Mouse (Mus musculus) heart, adult 11 months (tissue): ENCODE results near the gene Olfr456.

ENCODE experiments used
- DNase-seq: peaks from one replicate; pipeline ENCODE4 v3.0.0; 2022

Olfr456 gene

DNA sequence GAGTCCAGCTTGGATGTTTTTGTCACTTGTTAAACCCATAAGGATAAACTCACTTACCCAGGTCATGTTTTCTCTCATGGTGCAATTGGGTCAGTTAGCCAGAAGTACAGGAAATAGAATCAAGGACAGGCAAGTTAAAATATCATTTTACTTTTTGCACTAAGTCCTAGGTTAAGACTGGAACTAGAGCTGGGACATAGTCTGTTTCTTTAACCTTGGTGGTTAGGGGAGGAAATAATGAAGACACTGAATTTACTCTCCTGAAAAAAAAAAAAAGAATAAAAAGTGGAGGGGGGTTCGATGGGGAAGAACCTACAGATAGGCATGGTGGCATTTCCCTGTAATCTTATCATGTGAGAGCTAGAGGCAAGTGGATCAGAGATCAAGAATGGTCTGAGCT, at the start of gene Olfr456:
Olfr456 (minus strand) TSS at position 101 of the 400 bp plus-strand sequence.
- no peak for DNase-seq

DNA sequence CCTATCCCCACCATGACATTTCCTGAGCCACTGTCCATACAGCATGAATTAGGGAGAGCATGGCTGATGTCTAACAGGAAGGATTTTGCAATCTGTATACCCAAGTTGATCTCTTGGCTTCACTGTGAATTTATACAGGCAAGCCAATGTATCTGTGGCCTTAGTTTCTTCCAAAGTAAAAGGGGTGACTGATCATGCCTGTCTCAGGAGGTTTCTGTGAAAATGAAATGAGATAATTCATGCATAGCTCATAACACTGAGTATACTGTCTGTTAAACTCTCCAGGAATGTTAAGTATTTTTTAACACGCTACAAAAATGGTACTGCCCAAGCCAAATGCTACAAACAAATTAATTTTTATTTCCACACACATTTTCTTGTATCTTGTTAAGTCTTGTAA, 26.4 kb upstream of the Olfr456 start:
- no peak for DNase-seq

DNA sequence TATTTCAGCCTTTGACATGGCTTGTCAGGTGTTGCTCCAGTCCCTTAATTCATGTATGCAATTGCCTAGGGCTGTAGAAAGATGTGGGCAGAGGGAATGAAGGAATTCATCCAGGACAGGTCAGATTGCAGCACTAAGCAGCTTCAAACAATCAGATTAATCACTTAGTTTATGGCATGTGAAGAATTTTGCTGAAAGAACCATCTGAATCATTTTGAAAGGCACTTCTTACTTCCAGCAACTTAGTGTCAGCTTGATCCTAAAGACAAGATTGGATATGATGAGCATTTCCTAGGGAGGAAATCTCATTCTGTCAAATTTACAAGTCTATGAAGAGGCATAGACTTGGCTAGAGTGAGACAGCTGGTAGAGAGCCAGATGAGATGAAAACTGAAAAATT, 22.3 kb upstream of the Olfr456 start:
- DNase-seq: no peak

DNA sequence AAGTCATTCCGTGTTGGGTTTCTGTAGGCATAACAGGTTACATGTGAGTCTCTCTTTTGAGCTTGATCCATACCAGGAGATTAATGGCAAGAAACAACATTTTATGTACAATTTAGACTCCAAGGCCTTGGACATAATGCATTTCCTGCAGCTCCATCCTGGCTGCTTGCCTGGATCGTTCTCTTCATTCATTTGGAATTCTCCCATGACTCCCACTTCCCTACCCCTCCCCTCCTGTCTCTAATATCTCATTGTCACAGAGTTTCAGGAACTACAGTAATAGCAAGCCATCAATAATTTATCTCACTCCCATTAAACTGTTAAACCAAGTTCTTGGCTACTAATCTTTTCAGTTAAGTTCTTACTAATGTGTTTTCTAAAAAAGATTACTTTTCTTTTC, 16.5 kb upstream of the Olfr456 start:
- DNase-seq: no peak

DNA sequence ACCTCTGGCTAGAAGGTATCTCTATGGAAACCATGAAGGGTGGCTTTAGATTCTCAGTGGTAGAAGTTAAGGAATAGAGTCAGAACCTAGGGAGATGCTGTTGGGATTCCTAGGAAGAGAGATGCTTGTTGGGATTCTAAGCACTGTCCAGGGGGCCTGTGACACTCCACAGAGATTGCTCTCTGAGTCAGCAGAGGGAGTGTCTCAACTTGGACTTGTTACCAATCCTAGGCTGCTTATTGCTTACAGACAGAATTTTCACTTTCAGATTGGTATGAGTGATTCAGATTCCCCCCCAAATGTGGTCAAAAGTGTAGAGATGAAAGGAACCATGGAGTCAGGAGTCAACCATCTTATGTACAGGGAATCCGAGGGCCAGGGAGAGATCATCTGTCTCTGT, 2.7 kb upstream of the Olfr456 start:
- DNase-seq: no peak

DNA sequence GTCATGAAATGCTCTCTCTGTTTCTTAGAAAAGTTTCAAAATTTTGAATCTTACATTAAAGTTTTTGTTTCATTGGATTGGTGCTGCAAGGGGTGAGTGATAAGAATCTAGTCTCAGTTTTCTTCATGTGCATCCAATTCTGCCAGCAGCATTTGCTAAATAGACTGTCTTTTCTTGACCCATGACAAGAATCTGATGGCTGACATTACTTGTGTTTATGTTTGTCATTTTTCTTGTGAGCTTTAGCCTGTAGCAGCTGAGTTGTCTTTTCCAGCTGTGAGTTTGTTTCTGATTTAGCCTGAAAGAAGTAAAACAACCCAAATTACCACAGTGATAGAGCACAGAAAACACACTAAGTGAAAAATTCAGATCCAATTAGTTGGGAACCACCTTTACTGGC, 2.4 kb downstream of the Olfr456 start:
- DNase-seq: no peak

DNA sequence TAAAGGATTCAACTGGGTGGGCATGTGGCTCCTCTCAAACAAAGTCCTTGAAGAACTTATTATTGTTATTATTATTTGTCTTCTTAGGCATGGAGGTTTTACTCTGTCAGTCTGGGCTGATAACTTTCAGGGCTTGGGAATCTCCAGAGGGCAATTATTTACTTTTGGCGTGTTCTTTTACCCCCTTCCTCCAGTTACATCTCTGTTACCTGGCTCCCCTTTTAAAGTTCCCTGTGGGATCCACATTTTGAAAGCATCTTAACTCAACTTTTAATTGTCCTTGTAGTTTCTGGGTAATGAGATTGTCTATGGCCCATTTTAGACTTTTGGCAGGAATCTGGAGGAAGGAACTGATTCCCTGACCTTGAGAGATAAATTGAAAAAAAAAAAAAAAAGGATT, 10.8 kb downstream of the Olfr456 start, which contains the start of gene Olfr457:
Olfr457 (minus strand) TSS at position 101 of the 400 bp plus-strand sequence.
- no peak for DNase-seq

DNA sequence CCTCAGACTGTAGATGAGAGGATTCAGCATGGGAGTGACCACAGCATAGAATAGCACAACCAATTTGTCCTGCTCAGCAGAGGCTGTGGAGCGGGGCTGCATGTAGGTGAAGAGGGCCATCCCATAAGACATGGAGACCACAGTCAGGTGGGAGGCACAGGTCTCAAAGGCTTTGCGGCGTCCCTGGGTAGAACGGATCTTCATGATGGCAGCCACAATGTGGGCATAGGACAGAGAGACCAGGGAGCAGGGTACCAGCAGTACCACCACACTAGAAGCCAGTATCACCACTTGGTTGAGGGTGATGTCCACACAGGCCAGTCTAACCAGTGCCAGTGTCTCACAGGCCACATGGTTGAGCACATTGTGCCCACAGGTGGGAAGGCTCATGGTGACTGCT, 15.7 kb downstream of the Olfr456 start:
- peak; percentile 87 for DNase-seq

DNA sequence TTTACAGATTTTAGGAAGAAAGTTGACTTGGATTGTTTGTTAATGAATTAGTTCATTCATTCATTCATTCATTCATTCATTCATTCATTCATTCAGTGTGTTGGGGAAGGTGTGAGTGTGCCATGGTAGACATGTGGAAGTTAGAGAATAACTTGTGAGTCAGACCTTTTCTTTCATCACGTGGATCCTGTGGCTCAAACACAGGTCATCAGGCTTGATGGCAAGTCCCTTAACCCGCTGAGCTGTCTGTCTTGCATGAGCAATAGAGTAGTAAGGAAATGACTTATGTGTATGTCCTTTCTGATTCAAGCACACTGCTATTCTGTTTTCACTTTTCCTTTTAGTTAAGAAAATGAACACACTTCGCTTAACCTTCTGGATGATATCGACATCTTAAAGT, 16.5 kb downstream of the Olfr456 start:
- no peak for DNase-seq

DNA sequence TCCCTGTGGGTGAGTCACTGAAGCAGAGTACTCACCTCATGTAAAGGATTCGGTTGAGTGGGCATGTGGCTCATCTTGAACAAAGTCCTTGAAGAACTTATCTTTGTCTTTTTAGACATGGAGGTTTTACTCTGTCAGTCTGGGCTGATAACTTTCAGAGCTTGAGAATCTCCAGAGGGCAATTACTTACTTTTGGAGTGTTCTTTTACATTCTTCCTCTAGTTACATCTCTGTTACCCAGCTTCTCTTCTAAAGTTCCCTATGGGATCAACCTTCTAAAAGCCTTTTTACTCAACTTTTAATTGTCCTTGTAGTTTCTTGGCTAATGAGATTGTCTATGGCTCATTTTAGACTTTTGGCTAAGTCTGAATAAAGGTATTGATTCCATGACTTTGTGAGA, 21.9 kb downstream of the Olfr456 start, which contains the start of gene Olfr458:
Olfr458 (minus strand) TSS at position 101 of the 400 bp plus-strand sequence.
- DNase-seq: no peak

DNA sequence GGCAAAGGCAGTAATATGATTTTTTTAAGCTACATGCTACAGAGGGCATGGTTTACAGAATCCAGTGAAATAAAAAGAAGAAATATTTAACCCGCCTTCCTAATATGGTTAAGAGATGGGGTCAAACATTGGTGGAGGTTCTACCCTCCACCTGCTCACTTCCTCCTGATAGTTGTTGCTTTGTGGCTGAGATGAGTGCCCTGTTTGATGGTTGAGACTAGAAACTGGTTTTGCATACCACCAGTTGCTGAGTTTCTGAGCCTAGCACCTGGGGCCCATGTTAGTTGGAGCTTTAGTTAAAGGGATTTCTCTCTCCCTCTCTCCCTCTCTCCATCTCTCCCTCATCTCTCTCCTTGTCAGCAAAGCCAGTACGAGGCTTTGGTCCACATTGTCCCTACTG, 39.6 kb downstream of the Olfr456 start:
- DNase-seq: no peak

DNA sequence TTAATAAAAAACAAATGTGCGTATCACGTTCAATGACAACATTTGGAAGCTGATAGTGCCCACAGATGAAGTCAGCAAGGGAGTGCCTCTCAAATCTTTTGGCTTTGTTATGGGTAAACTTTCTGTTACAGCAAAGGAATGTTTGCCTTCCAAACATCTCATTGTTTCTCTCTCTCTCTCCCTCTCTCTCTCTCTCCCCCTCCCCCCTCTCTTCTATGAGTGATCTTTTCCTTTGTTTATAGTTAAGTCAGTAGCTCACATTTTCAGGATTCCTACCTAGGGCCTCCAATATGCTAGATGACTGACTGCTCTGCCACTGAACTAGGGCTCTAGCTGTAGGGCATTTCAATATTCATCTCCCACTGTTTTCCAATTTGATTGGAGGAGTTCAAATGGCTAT, 42.5 kb downstream of the Olfr456 start:
- no peak for DNase-seq

DNA sequence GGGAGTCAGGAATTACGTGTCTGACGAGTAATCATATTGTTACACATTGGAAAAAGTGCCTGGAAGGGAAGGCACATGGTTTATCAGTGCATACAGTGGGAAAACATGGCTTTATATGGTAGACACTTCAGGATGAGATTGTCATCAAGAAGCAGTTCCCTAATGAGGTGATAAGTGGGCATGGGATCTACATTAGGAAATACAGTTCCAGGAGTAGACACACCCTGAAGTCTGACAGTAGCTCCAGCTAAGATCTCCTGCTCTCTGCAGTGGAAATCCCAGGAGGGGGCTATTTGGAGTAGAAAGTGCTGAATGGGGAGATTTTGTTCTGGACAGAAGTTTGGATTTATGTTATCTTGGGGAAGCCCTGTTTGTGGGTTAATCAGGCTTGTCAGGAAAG, 45.6 kb downstream of the Olfr456 start:
- no peak for DNase-seq
